Mouse (Mus musculus) liver, embryonic 14.5 days (tissue): ENCODE results near the gene I830077J02Rik. TPM values are rescaled to one million over a fixed set of nuclear protein-coding genes. Genes with fewer than 3 reads are reported as not detected.

Source experiments
- ATAC-seq: fragments of 200-750 bp; cut with Nextera tagmentation; 2 replicates; pipeline ENCODE4 v1.8.0; 2017; ENCODE audit warnings: moderate number of reproducible peaks, mild to moderate bottlenecking, moderate library complexity; ENCODE audit not compliant: insufficient read depth
- DNase-seq, 3 experiments: peaks; one replicate each; pipeline ENCODE4 v3.0.0-alpha.2; 2012 to 2013; ENCODE audit warnings: low read depth in 3 of 3, low spot score in 3 of 3
- H3K27ac ChIP-seq: fragments of 300-500 bp; sonication (generic); 2 replicates; pipeline ENCODE4 v1.5.1; 2014; ENCODE audit warnings: moderate library complexity, mild to moderate bottlenecking, control low read depth, inconsistent platforms
- H3K27me3 ChIP-seq: fragments of 300-500 bp; sonication (generic); 2 replicates; pipeline ENCODE4 v1.6.1; 2014; ENCODE audit warnings: mild to moderate bottlenecking, low read length, moderate library complexity; ENCODE audit not compliant: control insufficient read depth, insufficient read depth
- H3K36me3 ChIP-seq: fragments of 300-500 bp; sonication (generic); replicated peaks from 2 replicates; pipeline ENCODE4 v1.6.1; 2014; ENCODE audit warnings: low read depth; ENCODE audit not compliant: control insufficient read depth, insufficient read depth
- H3K4me1 ChIP-seq, 2 experiments: fragments of 200-500 bp in 1 of 2; fragments of 300-500 bp in 1 of 2; sonication (generic) in 1 of 2; replicated peaks; 2 replicates each; pipeline ENCODE4 v1.6.1; 2012 to 2014; ENCODE audit warnings: antibody characterized with exemption in 1 of 2, inconsistent platforms in 1 of 2, low read length in 1 of 2; ENCODE audit not compliant: control insufficient read depth in 2 of 2, insufficient read depth in 2 of 2
- H3K4me2 ChIP-seq: fragments of 300-500 bp; sonication (generic); 2 replicates; pipeline ENCODE4 v1.6.1; 2014; ENCODE audit warnings: low read depth, mild to moderate bottlenecking, control low read depth, moderate library complexity
- H3K4me3 ChIP-seq, 2 experiments: fragments of 200-500 bp in 1 of 2; fragments of 300-500 bp in 1 of 2; sonication (generic) in 1 of 2; 2 replicates each; pipeline ENCODE4 v1.5.1; 2012 to 2014; ENCODE audit warnings: low read depth in 2 of 2, low read length in 2 of 2, mild to moderate bottlenecking in 2 of 2, control low read depth in 1 of 2, inconsistent platforms in 1 of 2, moderate library complexity in 1 of 2; ENCODE audit not compliant: insufficient read depth in 1 of 2
- H3K9ac ChIP-seq: fragments of 300-500 bp; sonication (generic); replicated peaks from 2 replicates; pipeline ENCODE4 v1.6.1; 2014; ENCODE audit warnings: mild to moderate bottlenecking, control low read depth, moderate library complexity
- H3K9me3 ChIP-seq: fragments of 300-500 bp; sonication (generic); 2 replicates; pipeline ENCODE4 v1.6.1; 2016; ENCODE audit warnings: low read length, mixed read lengths; ENCODE audit not compliant: control insufficient read depth
- CTCF ChIP-seq: IDR thresholded peaks from 2 replicates; pipeline ENCODE4 v1.5.1; 2016; ENCODE audit warnings: antibody characterized with exemption, low read depth, control low read depth
- EP300 ChIP-seq: IDR thresholded peaks from 2 replicates; pipeline ENCODE4 v1.6.1; 2016; ENCODE audit warnings: antibody characterized with exemption, low read depth
- WGBS: fragments of 180-500 bp; shearing (Covaris S2); extraction: QIAGEN DNeasy Blood & Tissue Kit; methylation state at CpG from one replicate; pipeline ENCODE4 v1.1.7; 2014; ENCODE audit not compliant: insufficient replicate concordance; 5-methylcytosine and 5-hydroxymethylcytosine counted together
- polyA plus RNA-seq, 2 experiments: library from polyadenylated mRNA; depleted of rRNA in 1 of 2; stranded (reverse) in 1 of 2; unstranded in 1 of 2; fragments of >200 nt; fragmentation: Nextera tagmentation in 1 of 2; extraction: Ambion mirVana in 1 of 2; gene quantifications; 2 replicates each; pipeline versions ENCODE4 v1.2.1 to v1.2.3; 2012 to 2014

The I830077J02Rik gene
- polyA plus RNA-seq, 2 experiments = 3.0 to 4.1 TPM

GRCm38 (mm10) chr3:105951348-105951747 is 18.9 kb upstream of the I830077J02Rik start:
- WGBS = 82% methylated on average over 7 of the region's 7 CpGs
- Histone ChIP-seq H3K9ac (no peak overlapping the region), H3K4me1 (no peaks in the 10 kb centered on the region; a peak in 1 of 4 replicates), H3K27me3 (no peaks in the 10 kb centered on the region), H3K36me3 (peaks cover 62% of the 10 kb centered on the region), H3K4me3 (no peak overlapping the region), H3K4me2 (no peak overlapping the region), H3K27ac (no peak overlapping the region), H3K9me3 (no peaks in the 10 kb centered on the region)
- TF ChIP-seq CTCF = no peak
- no peak for TF ChIP-seq EP300
- DNase-seq = no peak
- ATAC-seq = no peak

GRCm38 (mm10) chr3:105936111-105936510 is 3.6 kb upstream of the I830077J02Rik start:
- no peak for ATAC-seq
- no peaks in the 10 kb centered on the region for H3K9me3 ChIP-seq
- peaks cover 0 to 7% of the 10 kb centered on the region in 2 experiments; a peak in 2 of 4 replicates for H3K4me1 ChIP-seq

GRCm38 (mm10) chr3:105935033-105935432 is 2.6 kb upstream of the I830077J02Rik start:
- no peak for TF ChIP-seq EP300
- no peak for TF ChIP-seq CTCF
- Histone ChIP-seq H3K4me2 (no peak overlapping the region), H3K9ac (no peak overlapping the region), H3K4me3 (no peak overlapping the region), H3K27me3 (no peaks in the 10 kb centered on the region), H3K36me3 (no peaks in the 10 kb centered on the region; the same call in 1 of the 2 replicates), H3K27ac (no peak overlapping the region), H3K4me1 (peaks cover 0 to 7% of the 10 kb centered on the region in 2 experiments; a peak in 2 of 4 replicates), H3K9me3 (no peaks in the 10 kb centered on the region)
- DNase-seq (no peak), ATAC-seq (no peak)
- 71% methylated on average over 5 of the region's 5 CpGs for WGBS

More at GRCm38 (mm10) chr3:105936111-105936510, 3.6 kb upstream of the I830077J02Rik start:
- Histone ChIP-seq H3K4me3 (no peak overlapping the region), H3K9ac (no peak overlapping the region), H3K27ac (no peak overlapping the region), H3K27me3 (no peaks in the 10 kb centered on the region), H3K4me2 (no peak overlapping the region), H3K36me3 (peaks cover 5% of the 10 kb centered on the region)
- TF ChIP-seq CTCF (no peak), EP300 (no peak)
- 69% methylated on average over 4 of the region's 4 CpGs for WGBS
- no peak for DNase-seq

GRCm38 (mm10) chr3:105933926-105934325 is 1.5 kb upstream of the I830077J02Rik start:
- WGBS = 78% methylated on average over 6 of the region's 6 CpGs
- ATAC-seq = no peak
- TF ChIP-seq EP300 (no peak), CTCF (no peak)
- no peak overlapping the region for H3K27ac ChIP-seq
- no peak overlapping the region for H3K4me2 ChIP-seq
- no peak for DNase-seq
- H3K4me1 ChIP-seq = peaks cover 0 to 7% of the 10 kb centered on the region in 2 experiments; a peak in 2 of 4 replicates
- H3K27me3 ChIP-seq = no peaks in the 10 kb centered on the region
- H3K4me3 ChIP-seq = no peak overlapping the region
- H3K36me3 ChIP-seq = no peaks in the 10 kb centered on the region; the same call in 1 of the 2 replicates
- no peak overlapping the region for H3K9ac ChIP-seq
- no peaks in the 10 kb centered on the region for H3K9me3 ChIP-seq

GRCm38 (mm10) chr3:105931095-105931494 is 1.4 kb downstream of the I830077J02Rik start:
- Histone ChIP-seq H3K4me3 (no peak overlapping the region), H3K4me2 (no peak overlapping the region), H3K27ac (no peak overlapping the region), H3K4me1 (peaks cover 0 to 10% of the 10 kb centered on the region in 2 experiments; a peak in 2 of 4 replicates), H3K9me3 (no peaks in the 10 kb centered on the region), H3K27me3 (no peaks in the 10 kb centered on the region), H3K9ac (no peak overlapping the region), H3K36me3 (no peaks in the 10 kb centered on the region)
- WGBS = 26% methylated on average over 2 of the region's 2 CpGs
- TF ChIP-seq EP300 = no peak
- TF ChIP-seq CTCF = no peak
- DNase-seq (no peak), ATAC-seq (no peak)
